Mouse (Mus musculus): ENCODE measurements around the gene 4933403O08Rik.
A peak's percentile ranks its signal among the peaks of the same experiment; 100 is the strongest.

4933403O08Rik gene

GRCm38 (mm10) chrX:112238749-112239148 lies at the start of gene 4933403O08Rik:
4933403O08Rik (plus strand) TSS chrX:112239049.
- DNase-seq (ENCODE audit: low spot score): no peak

DNA sequence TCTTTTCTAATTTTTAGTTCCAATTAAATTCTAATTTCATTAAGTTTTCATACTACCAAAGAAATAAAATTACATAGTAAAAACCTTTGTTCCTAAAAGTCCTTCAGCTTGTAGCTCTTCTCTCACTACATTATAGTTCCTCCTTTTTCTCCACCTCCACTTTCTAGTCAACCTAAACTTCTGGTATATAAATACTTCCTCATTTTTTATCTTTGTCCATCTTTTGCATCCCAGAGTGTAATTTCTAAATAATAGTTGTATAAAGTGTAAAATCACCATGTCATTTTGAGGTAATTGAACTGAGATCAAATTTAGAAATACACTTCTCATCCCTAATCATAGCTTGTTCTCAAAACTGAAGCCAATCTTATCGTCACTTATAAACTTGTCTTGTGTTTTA lies 4.1 kb downstream of the 4933403O08Rik start:
- DNase-seq (ENCODE audit: low spot score): no peak

GRCm38 (mm10) chrX:112255513-112255912 lies 16.7 kb downstream of the 4933403O08Rik start:
- no peak for DNase-seq (ENCODE audit: low spot score)

DNA sequence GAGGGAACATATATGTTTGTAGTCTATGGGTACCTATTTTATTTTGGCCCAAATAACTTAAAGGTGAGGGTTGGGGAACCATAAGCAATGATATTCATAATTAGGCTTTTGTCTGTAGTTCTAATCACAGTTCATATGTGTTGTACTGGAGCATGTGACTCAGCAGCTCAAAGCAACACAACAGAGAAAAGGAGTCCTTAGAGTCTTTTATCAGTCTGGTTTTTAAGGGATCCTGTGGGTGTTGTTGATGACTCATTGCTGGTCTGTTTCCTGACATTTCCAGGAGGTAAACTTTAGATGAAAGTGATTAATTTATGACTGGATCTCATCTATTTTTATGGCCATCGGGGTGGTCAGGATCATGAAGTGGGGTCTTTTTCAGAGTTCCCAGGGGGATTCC lies 34.7 kb downstream of the 4933403O08Rik start:
- DNase-seq (ENCODE audit: low spot score): peak; percentile 6
